Mouse (Mus musculus): ENCODE data around the gene Gm28035. TPM values are rescaled to one million over a fixed set of nuclear protein-coding genes. Genes with fewer than 3 reads are reported as not detected.

The Gm28035 gene
- polyA plus RNA-seq, 1 experiment: 0.55 TPM

GRCm38 (mm10) chr2:30299966-30300365, 59.6 kb downstream of the Gm28035 start:
- Histone ChIP-seq H3K79me2 (ENCODE audit: control insufficient read depth, insufficient read depth) (no peaks in the 10 kb centered on the region), H3ac (ENCODE audit: control insufficient read depth, insufficient read length) (no peak overlapping the region), H3K4me3 (no peak overlapping the region), H3K27me3 (ENCODE audit: control insufficient read depth, insufficient read depth, insufficient read length) (no peaks in the 10 kb centered on the region), H3K36me3 (ENCODE audit: control insufficient read depth, insufficient read depth) (peaks cover 57% of the 10 kb centered on the region), H3K4me2 (ENCODE audit: low read depth) (no peak overlapping the region)
- TF ChIP-seq CEBPB (IDR thresholded peaks at IDR 0.05; ENCODE audit: insufficient read depth, poor library complexity, severe bottlenecking): no peak
- no peak for TF ChIP-seq E2F4 (IDR thresholded peaks at IDR 0.05; ENCODE audit: insufficient read depth)
- no peak for TF ChIP-seq POLR2A (IDR thresholded peaks at IDR 0.05; ENCODE audit: insufficient read length, low read depth)
- no peak for TF ChIP-seq REST (IDR thresholded peaks at IDR 0.05; ENCODE audit: insufficient read depth, insufficient read length)
- TF ChIP-seq TCF12 (IDR thresholded peaks at IDR 0.05; ENCODE audit: insufficient read depth, poor library complexity, severe bottlenecking): no peak
- no peak for TF ChIP-seq TCF3 (IDR thresholded peaks at IDR 0.05; ENCODE audit: insufficient read length, low read depth)
- TF ChIP-seq USF1 (IDR thresholded peaks at IDR 0.05; ENCODE audit: low read depth): no peak
- TF ChIP-seq POLR2AphosphoS2 (IDR thresholded peaks at IDR 0.05; ENCODE audit: insufficient read length, low read depth): no peak
- TF ChIP-seq MYOD1 (IDR thresholded peaks at IDR 0.05; ENCODE audit: control insufficient read depth in 1 of 3, insufficient read length in 2 of 3, low read depth in 2 of 3): no peak
- TF ChIP-seq MYOG (IDR thresholded peaks at IDR 0.05; ENCODE audit: control insufficient read depth in 1 of 3, insufficient read depth in 1 of 3, insufficient read length in 2 of 3, low read depth in 2 of 3): no peak
- TF ChIP-seq MAX (IDR thresholded peaks at IDR 0.05; ENCODE audit: low read depth): no peak
- TF ChIP-seq SRF (IDR thresholded peaks at IDR 0.05; ENCODE audit: control insufficient read depth, insufficient read length, low read depth): no peak

GRCm38 (mm10) chr2:30306087-30306486, 65.7 kb downstream of the Gm28035 start:
- H3K4me2 ChIP-seq (ENCODE audit: low read depth): no peak overlapping the region
- H3K79me2 ChIP-seq (ENCODE audit: control insufficient read depth, insufficient read depth): no peaks in the 10 kb centered on the region
- no peaks in the 10 kb centered on the region for H3K27me3 ChIP-seq (ENCODE audit: control insufficient read depth, insufficient read depth, insufficient read length)
- no peak overlapping the region for H3K4me3 ChIP-seq
- H3K36me3 ChIP-seq (ENCODE audit: control insufficient read depth, insufficient read depth): peaks cover 62% of the 10 kb centered on the region
- no peak for TF ChIP-seq REST (IDR thresholded peaks at IDR 0.05; ENCODE audit: insufficient read depth, insufficient read length)
- TF ChIP-seq POLR2A (IDR thresholded peaks at IDR 0.05; ENCODE audit: insufficient read length, low read depth): no peak
- TF ChIP-seq MYOD1 (IDR thresholded peaks at IDR 0.05; ENCODE audit: control insufficient read depth in 1 of 3, insufficient read length in 2 of 3, low read depth in 2 of 3): no peak
- TF ChIP-seq TCF3 (IDR thresholded peaks at IDR 0.05; ENCODE audit: insufficient read length, low read depth): no peak
- no peak for TF ChIP-seq POLR2AphosphoS2 (IDR thresholded peaks at IDR 0.05; ENCODE audit: insufficient read length, low read depth)
- TF ChIP-seq CEBPB (IDR thresholded peaks at IDR 0.05; ENCODE audit: insufficient read depth, poor library complexity, severe bottlenecking): no peak
- TF ChIP-seq E2F4 (IDR thresholded peaks at IDR 0.05; ENCODE audit: insufficient read depth): no peak
- TF ChIP-seq MAX (IDR thresholded peaks at IDR 0.05; ENCODE audit: low read depth): no peak
- no peak for TF ChIP-seq SRF (IDR thresholded peaks at IDR 0.05; ENCODE audit: control insufficient read depth, insufficient read length, low read depth)
- TF ChIP-seq TCF12 (IDR thresholded peaks at IDR 0.05; ENCODE audit: insufficient read depth, poor library complexity, severe bottlenecking): no peak
- TF ChIP-seq MYOG (IDR thresholded peaks at IDR 0.05; ENCODE audit: control insufficient read depth in 1 of 3, insufficient read depth in 1 of 3, insufficient read length in 2 of 3, low read depth in 2 of 3): no peak
- no peak for TF ChIP-seq USF1 (IDR thresholded peaks at IDR 0.05; ENCODE audit: low read depth)
- H3ac ChIP-seq (ENCODE audit: control insufficient read depth, insufficient read length): no peak overlapping the region

- Histone ChIP-seq H3K36me3 (ENCODE audit: control insufficient read depth, insufficient read depth) (peaks cover 51% of the 10 kb centered on the region), H3K27me3 (ENCODE audit: control insufficient read depth, insufficient read depth, insufficient read length) (no peaks in the 10 kb centered on the region), H3K4me2 (ENCODE audit: low read depth) (no peak overlapping the region), H3K4me3 (no peak overlapping the region), H3ac (ENCODE audit: control insufficient read depth, insufficient read length) (no peak overlapping the region), H3K79me2 (ENCODE audit: control insufficient read depth, insufficient read depth) (no peaks in the 10 kb centered on the region)
- TF ChIP-seq MYOG (IDR thresholded peaks at IDR 0.05; ENCODE audit: control insufficient read depth in 1 of 3, insufficient read depth in 1 of 3, insufficient read length in 2 of 3, low read depth in 2 of 3): no peak
- TF ChIP-seq POLR2AphosphoS2 (IDR thresholded peaks at IDR 0.05; ENCODE audit: insufficient read length, low read depth): no peak
- TF ChIP-seq POLR2A (IDR thresholded peaks at IDR 0.05; ENCODE audit: insufficient read length, low read depth): no peak
- TF ChIP-seq USF1 (IDR thresholded peaks at IDR 0.05; ENCODE audit: low read depth): no peak
- TF ChIP-seq TCF3 (IDR thresholded peaks at IDR 0.05; ENCODE audit: insufficient read length, low read depth): no peak
- TF ChIP-seq TCF12 (IDR thresholded peaks at IDR 0.05; ENCODE audit: insufficient read depth, poor library complexity, severe bottlenecking): no peak
- no peak for TF ChIP-seq CEBPB (IDR thresholded peaks at IDR 0.05; ENCODE audit: insufficient read depth, poor library complexity, severe bottlenecking)
- TF ChIP-seq E2F4 (IDR thresholded peaks at IDR 0.05; ENCODE audit: insufficient read depth): no peak
- no peak for TF ChIP-seq MAX (IDR thresholded peaks at IDR 0.05; ENCODE audit: low read depth)
- TF ChIP-seq SRF (IDR thresholded peaks at IDR 0.05; ENCODE audit: control insufficient read depth, insufficient read length, low read depth): no peak
- no peak for TF ChIP-seq MYOD1 (IDR thresholded peaks at IDR 0.05; ENCODE audit: control insufficient read depth in 1 of 3, insufficient read length in 2 of 3, low read depth in 2 of 3)
- no peak for TF ChIP-seq REST (IDR thresholded peaks at IDR 0.05; ENCODE audit: insufficient read depth, insufficient read length)
These were observed 69.0 kb downstream of the Gm28035 start for GRCm38 (mm10) chr2:30309351-30309750.

- Histone ChIP-seq H3K79me2 (ENCODE audit: control insufficient read depth, insufficient read depth) (no peaks in the 10 kb centered on the region), H3K4me2 (ENCODE audit: low read depth) (no peak overlapping the region), H3K27me3 (ENCODE audit: control insufficient read depth, insufficient read depth, insufficient read length) (no peaks in the 10 kb centered on the region), H3K36me3 (ENCODE audit: control insufficient read depth, insufficient read depth) (peaks cover 56% of the 10 kb centered on the region), H3ac (ENCODE audit: control insufficient read depth, insufficient read length) (no peak overlapping the region), H3K4me3 (no peak overlapping the region)
- TF ChIP-seq TCF12 (IDR thresholded peaks at IDR 0.05; ENCODE audit: insufficient read depth, poor library complexity, severe bottlenecking): no peak
These were observed 71.1 kb downstream of the Gm28035 start for GRCm38 (mm10) chr2:30311481-30311880.

- H3K27me3 ChIP-seq (ENCODE audit: control insufficient read depth, insufficient read depth, insufficient read length): no peaks in the 10 kb centered on the region
- H3K4me2 ChIP-seq (ENCODE audit: low read depth): no peak overlapping the region
- peaks cover 67% of the 10 kb centered on the region for H3K36me3 ChIP-seq (ENCODE audit: control insufficient read depth, insufficient read depth)
- H3K79me2 ChIP-seq (ENCODE audit: control insufficient read depth, insufficient read depth): no peaks in the 10 kb centered on the region
- TF ChIP-seq MYOG (IDR thresholded peaks at IDR 0.05; ENCODE audit: control insufficient read depth in 1 of 3, insufficient read depth in 1 of 3, insufficient read length in 2 of 3, low read depth in 2 of 3): no peak
- no peak for TF ChIP-seq TCF3 (IDR thresholded peaks at IDR 0.05; ENCODE audit: insufficient read length, low read depth)
- no peak for TF ChIP-seq POLR2A (IDR thresholded peaks at IDR 0.05; ENCODE audit: insufficient read length, low read depth)
- TF ChIP-seq SRF (IDR thresholded peaks at IDR 0.05; ENCODE audit: control insufficient read depth, insufficient read length, low read depth): no peak
- no peak for TF ChIP-seq POLR2AphosphoS2 (IDR thresholded peaks at IDR 0.05; ENCODE audit: insufficient read length, low read depth)
- no peak for TF ChIP-seq E2F4 (IDR thresholded peaks at IDR 0.05; ENCODE audit: insufficient read depth)
- no peak for TF ChIP-seq REST (IDR thresholded peaks at IDR 0.05; ENCODE audit: insufficient read depth, insufficient read length)
- TF ChIP-seq CEBPB (IDR thresholded peaks at IDR 0.05; ENCODE audit: insufficient read depth, poor library complexity, severe bottlenecking): no peak
- TF ChIP-seq USF1 (IDR thresholded peaks at IDR 0.05; ENCODE audit: low read depth): no peak
- no peak for TF ChIP-seq MYOD1 (IDR thresholded peaks at IDR 0.05; ENCODE audit: control insufficient read depth in 1 of 3, insufficient read length in 2 of 3, low read depth in 2 of 3)
- no peak for TF ChIP-seq MAX (IDR thresholded peaks at IDR 0.05; ENCODE audit: low read depth)
- TF ChIP-seq TCF12 (IDR thresholded peaks at IDR 0.05; ENCODE audit: insufficient read depth, poor library complexity, severe bottlenecking): no peak
- no peak overlapping the region for H3ac ChIP-seq (ENCODE audit: control insufficient read depth, insufficient read length)
- no peak overlapping the region for H3K4me3 ChIP-seq
These were observed 75.8 kb downstream of the Gm28035 start for GRCm38 (mm10) chr2:30316136-30316535.
